Mouse (Mus musculus) adrenal gland (tissue): Measurements from ENCODE around the gene Snupn.

Experiments
- intact Hi-C: fragments of 180-260 bp; cut with DNase I; formaldehyde crosslinking; loops from one replicate; pipeline ENCODE4 v1.15.1; 2025

Gene Snupn

GRCm38 (mm10) chr9:56928041-56928811 is 22.5 kb upstream of the Snupn start, which contains the start of gene Snx33:
Gene Snx33, minus strand, starts transcription at chr9:56928371.
- intact Hi-C loops: loop anchor here (1.0 to 5.0 kb wide), 2 partner anchors 9 to 204 kb away; partner anchors contain the start of genes Imp3 and Man2c1

GRCm38 (mm10) chr9:56929496-56929895 is 21.2 kb upstream of the Snupn start:
- intact Hi-C loops: loop anchor here (5.0 kb wide), 1 partner anchor 203 kb away; the partner anchor contains the start of gene Man2c1

GRCm38 (mm10) chr9:56930556-56930955 is 20.1 kb upstream of the Snupn start:
- intact Hi-C loops: no loop called here

GRCm38 (mm10) chr9:56936861-56937222 is 13.8 kb upstream of the Snupn start:
- intact Hi-C loops: loop anchor here (1.0 kb wide), 1 partner anchor 9 kb away; the partner anchor contains the start of gene Snx33

- intact Hi-C loops: loop anchor here (1.0 kb wide), 1 partner anchor 9 kb away; the partner anchor contains the start of gene Snx33
These were observed 13.2 kb upstream of the Snupn start, which contains the start of gene Imp3 for GRCm38 (mm10) chr9:56937223-56938160. Gene Imp3, plus strand, starts transcription at chr9:56937475.

- intact Hi-C loops: no loop called here
These were observed 12.3 kb upstream of the Snupn start for GRCm38 (mm10) chr9:56938374-56938773.

- intact Hi-C loops: loop anchor here (10.0 kb wide), 1 partner anchor 53 kb away; no protein-coding TSS in a partner anchor
These were observed 3.2 kb upstream of the Snupn start for GRCm38 (mm10) chr9:56947481-56947880.

GRCm38 (mm10) chr9:56948699-56949098 is 2.0 kb upstream of the Snupn start:
- intact Hi-C loops: loop anchor here (10.0 kb wide), 1 partner anchor 54 kb away; no protein-coding TSS in a partner anchor

- intact Hi-C loops: loop anchor here (5.0 to 10.0 kb wide), 4 partner anchors 38 to 183 kb away; partner anchors contain the start of gene Man2c1
These were observed 911 bp upstream of the Snupn start for GRCm38 (mm10) chr9:56949767-56950166.

GRCm38 (mm10) chr9:56953562-56953961 is 2.9 kb downstream of the Snupn start:
- intact Hi-C loops: loop anchor here (5.0 kb wide), 3 partner anchors 34 to 179 kb away; partner anchors contain the start of gene Man2c1

GRCm38 (mm10) chr9:56956966-56957675 is 6.4 kb downstream of the Snupn start:
- intact Hi-C loops: no loop called here

GRCm38 (mm10) chr9:56958689-56959088 is 8.0 kb downstream of the Snupn start:
- intact Hi-C loops: no loop called here

GRCm38 (mm10) chr9:56961591-56961990 is 10.9 kb downstream of the Snupn start:
- intact Hi-C loops: no loop called here

- intact Hi-C loops: no loop called here
These were observed 19.5 kb downstream of the Snupn start for GRCm38 (mm10) chr9:56970158-56970557.

- intact Hi-C loops: no loop called here
These were observed 23.4 kb downstream of the Snupn start for GRCm38 (mm10) chr9:56973960-56974524.

- intact Hi-C loops: no loop called here
These were observed 24.5 kb downstream of the Snupn start for GRCm38 (mm10) chr9:56975199-56975598.

- intact Hi-C loops: no loop called here
These were observed 29.5 kb downstream of the Snupn start for GRCm38 (mm10) chr9:56980186-56980585.

GRCm38 (mm10) chr9:56981502-56981901 is 30.8 kb downstream of the Snupn start:
- intact Hi-C loops: no loop called here

GRCm38 (mm10) chr9:56994286-56995197 is 43.9 kb downstream of the Snupn start, which contains the start of gene Ptpn9:
Gene Ptpn9, plus strand, starts transcription at chr9:56994923.
- intact Hi-C loops: no loop called here
